In genomic region chr6:134578039-134578438, GRCm38 (mm10) we compare ENCODE assay signal across 22 mouse cellular contexts. TPM values are rescaled to one million over a fixed set of nuclear protein-coding genes. Genes with fewer than 3 reads are reported as not detected.
DNase-seq lines count a peak whose midpoint lies in the region; ATAC-seq lines count a peak whose summit lies in the region.
"Had no signal": no experiment of that assay in that cellular context is flagged by ENCODE, and none has a peak within 500 bp of the region (broad histone marks: within the 10 kb centered on the region; RNA-seq: fewer than 3 reads in every experiment).

No protein-coding gene starts in this region.

- H3K36me3 ChIP-seq in intestine, embryonic 16.5 days (ENCODE audit: control insufficient read depth, insufficient read depth, low read length) = no peaks in the 10 kb centered on the region
- no peaks in the 10 kb centered on the region for H3K36me3 ChIP-seq in forebrain, embryonic 15.5 days
- H3K36me3 ChIP-seq: forebrain, embryonic 10.5 days; G1E; hindbrain, embryonic 12.5 days; hindbrain, embryonic 15.5 days had no signal

- 56% methylated on average over 6 of the region's 6 CpGs for WGBS in intestine, embryonic 16.5 days
- 56% methylated on average over 6 of the region's 6 CpGs for WGBS in forebrain, embryonic 15.5 days

- no peak overlapping the region for H3K4me3 ChIP-seq in intestine, embryonic 16.5 days (ENCODE audit: low read length)
- no peak overlapping the region for H3K4me3 ChIP-seq in forebrain, embryonic 15.5 days
- H3K4me3 ChIP-seq: forebrain, embryonic 10.5 days; forebrain, embryonic 13.5 days; gastrocnemius, adult 2 months; heart, adult 2 months; hindbrain, embryonic 12.5 days; hindbrain, embryonic 15.5 days had no signal

- H3K9me3 ChIP-seq in intestine, embryonic 16.5 days (ENCODE audit: control insufficient read depth, low read length) = no peaks in the 10 kb centered on the region
- no peaks in the 10 kb centered on the region for H3K9me3 ChIP-seq in forebrain, embryonic 15.5 days
- H3K9me3 ChIP-seq: forebrain, embryonic 10.5 days; forebrain, embryonic 13.5 days; G1E; hindbrain, embryonic 12.5 days; hindbrain, embryonic 15.5 days had no signal

- no peaks in the 10 kb centered on the region for H3K4me1 ChIP-seq in intestine, embryonic 16.5 days (ENCODE audit: control insufficient read depth, insufficient read depth, low read length)
- no peaks in the 10 kb centered on the region for H3K4me1 ChIP-seq in forebrain, embryonic 15.5 days
- H3K4me1 ChIP-seq: forebrain, embryonic 10.5 days; forebrain, embryonic 13.5 days; hindbrain, embryonic 12.5 days; hindbrain, embryonic 15.5 days had no signal

- H3K27me3 ChIP-seq in intestine, embryonic 16.5 days (replicated peaks; ENCODE audit: control insufficient read depth, insufficient read depth, low read length) = no peaks in the 10 kb centered on the region
- H3K27me3 ChIP-seq in forebrain, embryonic 15.5 days = no peaks in the 10 kb centered on the region
- H3K27me3 ChIP-seq: forebrain, embryonic 13.5 days; hindbrain, embryonic 15.5 days had no signal

- ATAC-seq in intestine, embryonic 16.5 days = peak; percentile 60
- ATAC-seq in forebrain, embryonic 15.5 days (replicated peaks) = no peak
- ATAC-seq: forebrain, embryonic 13.5 days; forebrain, postnatal 0 days had no signal

- DNase-seq in heart, adult 11 months = peak; percentile 61
- DNase-seq in heart, adult 8-10 months (ENCODE audit: low spot score) = no peak
- peak; percentile 54 for DNase-seq in R1 (ENCODE audit: low read depth, low spot score)
- no peak for DNase-seq in ovary, postnatal 14 days (ENCODE audit: low spot score)
- DNase-seq: adrenal gland, adult 2 months; adrenal gland, postnatal 14 days; cerebellum, adult 11-12 months; cerebellum, adult 9-10 months; cerebellum, postnatal 14 days; forebrain, postnatal 0 days; gastrocnemius, adult 2 months; gastrocnemius, postnatal 14 days; heart, adult 2 months; kidney, adult 2 months had no signal

- no peak overlapping the region for H3K9ac ChIP-seq in intestine, embryonic 16.5 days (ENCODE audit: low read depth, low read length)
- H3K9ac ChIP-seq in forebrain, embryonic 15.5 days (replicated peaks) = no peak overlapping the region
- H3K9ac ChIP-seq: forebrain, embryonic 13.5 days; forebrain, postnatal 0 days; hindbrain, embryonic 12.5 days; hindbrain, embryonic 15.5 days had no signal

- H3K4me2 ChIP-seq in intestine, embryonic 16.5 days (ENCODE audit: low read depth, low read length) = no peak overlapping the region
- H3K4me2 ChIP-seq in forebrain, embryonic 15.5 days (replicated peaks) = no peak overlapping the region
- H3K4me2 ChIP-seq: forebrain, embryonic 13.5 days; heart, embryonic 11.5 days; hindbrain, embryonic 12.5 days; hindbrain, embryonic 15.5 days had no signal

- no peak overlapping the region for H3K27ac ChIP-seq in intestine, embryonic 16.5 days (ENCODE audit: low read length)
- H3K27ac ChIP-seq in forebrain, embryonic 15.5 days (replicated peaks) = no peak overlapping the region
- H3K27ac ChIP-seq: forebrain, embryonic 10.5 days; forebrain, embryonic 13.5 days; gastrocnemius, adult 2 months; heart, adult 2 months; hindbrain, embryonic 12.5 days; hindbrain, embryonic 15.5 days had no signal

RNA-seq across cellular contexts. Expression of gene Lrp6, which starts 11.3 kb away (rescaled TPM):
- total RNA-seq in heart, adult 8-10 months (2022) = 10 to 100 TPM; 43.5 to 48.0 (median 46.9) TPM
- polyA plus RNA-seq in intestine, embryonic 16.5 days (2015; fragmentation: Nextera tagmentation; extraction: Ambion mirVana) = 11.9 and 19.6 TPM in 2 replicates
- polyA plus RNA-seq in forebrain, embryonic 15.5 days (2015; fragmentation: Nextera tagmentation; extraction: Ambion mirVana) = 20.4 and 23.2 TPM in 2 replicates

RNA-seq across cellular contexts. Expression of gene Mansc1, which starts 54.2 kb away (rescaled TPM):
- total RNA-seq in heart, adult 8-10 months (2022) = 1 to 10 TPM; 3.3 to 5.4 (median 4.3) TPM
- 6.2 and 7.6 TPM in 2 replicates for polyA plus RNA-seq in intestine, embryonic 16.5 days (2015; fragmentation: Nextera tagmentation; extraction: Ambion mirVana)
- 0.75 and 0.79 TPM in 2 replicates for polyA plus RNA-seq in forebrain, embryonic 15.5 days (2015; fragmentation: Nextera tagmentation; extraction: Ambion mirVana)
- total RNA-seq: G1E had no signal
- polyA plus RNA-seq: G1E had no signal

Comparison
In these comparisons a context has a peak if more than half of its experiments do, and no peak if none do; other contexts are left out.
1. DNase-seq: peak in heart, adult 11 months (single experiment) and R1 (single experiment); none in heart, adult 8-10 months (single experiment) and ovary, postnatal 14 days (single experiment).